Mouse (Mus musculus): ENCODE results near the gene Mrpl41.

DNA sequence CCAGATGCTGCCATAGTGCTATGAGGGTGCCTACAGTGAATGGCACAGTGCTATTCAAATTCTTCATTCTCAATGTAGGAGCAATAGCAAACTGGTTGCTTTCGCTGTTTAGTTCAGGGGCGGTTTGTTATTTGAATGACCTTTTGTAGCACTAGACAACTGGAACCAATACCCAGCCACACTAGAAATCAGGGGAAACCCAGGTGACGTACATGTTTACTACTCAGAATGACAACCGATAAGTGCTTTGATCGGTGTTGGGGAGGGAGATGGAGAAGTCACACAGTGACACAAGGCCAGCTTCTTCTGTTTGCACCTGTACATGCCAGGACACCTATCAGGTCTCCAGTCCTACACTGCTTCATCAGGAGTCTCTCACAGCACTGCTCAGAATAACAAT is 45.3 kb downstream of the Mrpl41 start:
- TF ChIP-seq CTCF (conservative IDR thresholded peaks at IDR 0.05; ENCODE audit: low read length) (no peak), NANOG (IDR thresholded peaks at IDR 0.05; ENCODE audit: borderline replicate concordance, low read length) (no peak)

Measured in E14TG2a.4 (cell line).